Mouse (Mus musculus) liver, embryonic 12.5 days (tissue): ENCODE measurements around the gene Gm16253. TPM values are rescaled to one million over a fixed set of nuclear protein-coding genes. Genes with fewer than 3 reads are reported as not detected.
A peak's percentile ranks its signal among the peaks of the same experiment; 100 is the strongest.

Experiments used
- ATAC-seq: fragments of 200-750 bp; cut with Nextera tagmentation; 2 replicates; pipeline ENCODE4 v1.8.0; 2017; ENCODE audit warnings: moderate number of reproducible peaks, mild to moderate bottlenecking, moderate library complexity
- H3K27ac ChIP-seq: fragments of 300-500 bp; sonication (generic); 2 replicates; pipeline ENCODE4 v1.5.1; 2016; ENCODE audit warnings: mild to moderate bottlenecking
- H3K27me3 ChIP-seq: fragments of 300-500 bp; sonication (generic); replicated peaks from 2 replicates; pipeline ENCODE4 v1.6.1; 2016; ENCODE audit warnings: mild to moderate bottlenecking, moderate library complexity
- H3K36me3 ChIP-seq: fragments of 300-500 bp; sonication (generic); 2 replicates; pipeline ENCODE4 v1.6.1; 2016; ENCODE audit warnings: mild to moderate bottlenecking, moderate library complexity
- H3K4me1 ChIP-seq: fragments of 300-500 bp; sonication (generic); 2 replicates; pipeline ENCODE4 v1.6.1; 2016
- H3K4me2 ChIP-seq: fragments of 300-500 bp; sonication (generic); 2 replicates; pipeline ENCODE4 v1.6.1; 2016; ENCODE audit warnings: mild to moderate bottlenecking, moderate library complexity
- H3K4me3 ChIP-seq: fragments of 300-500 bp; sonication (generic); 2 replicates; pipeline ENCODE4 v1.5.1; 2016; ENCODE audit warnings: mild to moderate bottlenecking, moderate library complexity
- H3K9ac ChIP-seq: fragments of 300-500 bp; sonication (generic); 2 replicates; pipeline ENCODE4 v1.6.1; 2016; ENCODE audit warnings: mild to moderate bottlenecking, moderate library complexity
- H3K9me3 ChIP-seq: fragments of 300-500 bp; sonication (generic); replicated peaks from 2 replicates; pipeline ENCODE4 v1.6.1; 2016; ENCODE audit warnings: mild to moderate bottlenecking, moderate library complexity
- WGBS: fragments of 180-500 bp; shearing (Covaris S2); methylation state at CpG from one replicate; pipeline ENCODE4 v1.1.7; 2016; ENCODE audit not compliant: insufficient replicate concordance; 5-methylcytosine and 5-hydroxymethylcytosine counted together
- polyA plus RNA-seq: library from polyadenylated mRNA; unstranded; fragments of >200 nt; fragmentation: Nextera tagmentation; extraction: Ambion mirVana; gene quantifications from 2 replicates; pipeline ENCODE4 v1.2.1, GENCODE M21; 2016

Gm16253 gene
- polyA plus RNA-seq, 1 experiment from 2014 or later, result 0.24 TPM

GRCm38 (mm10) chr3:96578561-96579238 is 1.9 kb downstream of the Gm16253 start:
- no peak overlapping the region for H3K4me3 ChIP-seq
- WGBS, result 76% methylated on average over 12 of the region's 12 CpGs
- no peak overlapping the region for H3K4me2 ChIP-seq
- no peak overlapping the region for H3K9ac ChIP-seq
- H3K27me3 ChIP-seq, result no peaks in the 10 kb centered on the region
- ATAC-seq, result no peak
- H3K36me3 ChIP-seq, result no peaks in the 10 kb centered on the region
- H3K9me3 ChIP-seq, result no peaks in the 10 kb centered on the region
- no peak overlapping the region for H3K27ac ChIP-seq
- H3K4me1 ChIP-seq, result peaks cover 58% of the 10 kb centered on the region

- no peak overlapping the region for H3K4me3 ChIP-seq
- H3K9me3 ChIP-seq, result no peaks in the 10 kb centered on the region
- H3K9ac ChIP-seq, result no peak overlapping the region
- peaks cover 52% of the 10 kb centered on the region for H3K4me1 ChIP-seq
- H3K27me3 ChIP-seq, result no peaks in the 10 kb centered on the region
- H3K4me2 ChIP-seq, result peak overlapping the region; percentile 65; the same call in 1 of the 2 replicates
- WGBS, result 67% methylated on average over 4 of the region's 4 CpGs
- ATAC-seq, result no peak
- no peak overlapping the region for H3K27ac ChIP-seq
- no peaks in the 10 kb centered on the region for H3K36me3 ChIP-seq
Measured at GRCm38 (mm10) chr3:96579239-96579750, 2.5 kb downstream of the Gm16253 start.

GRCm38 (mm10) chr3:96579885-96580454 is 3.2 kb downstream of the Gm16253 start:
- no peaks in the 10 kb centered on the region for H3K27me3 ChIP-seq
- 5% methylated on average over 16 of the region's 16 CpGs for WGBS
- no peaks in the 10 kb centered on the region for H3K36me3 ChIP-seq
- H3K4me2 ChIP-seq, result peak overlapping the region; percentile 65
- H3K4me1 ChIP-seq, result peaks cover 50% of the 10 kb centered on the region
- H3K4me3 ChIP-seq, result peak overlapping the region; percentile 20; the same call in 1 of the 2 replicates
- H3K9me3 ChIP-seq, result no peaks in the 10 kb centered on the region
- peak; percentile 61 for ATAC-seq
- peak overlapping the region; percentile 12 for H3K27ac ChIP-seq
- H3K9ac ChIP-seq, result 0 out of 2 replicates have a peak overlapping the region, but pooled peaks have one; percentile 54

- no peak for ATAC-seq
- no peaks in the 10 kb centered on the region for H3K36me3 ChIP-seq
- no peak overlapping the region for H3K9ac ChIP-seq
- no peak overlapping the region for H3K4me3 ChIP-seq
- no peaks in the 10 kb centered on the region for H3K9me3 ChIP-seq
- no peaks in the 10 kb centered on the region for H3K27me3 ChIP-seq
- WGBS, result 54% methylated on average over 6 of the region's 6 CpGs
- no peak overlapping the region for H3K27ac ChIP-seq
- H3K4me1 ChIP-seq, result peaks cover 39% of the 10 kb centered on the region
- no peak overlapping the region for H3K4me2 ChIP-seq
Measured at GRCm38 (mm10) chr3:96581141-96581540, 4.4 kb downstream of the Gm16253 start.

- no peak overlapping the region for H3K27ac ChIP-seq
- WGBS, result 76% methylated on average over 16 of the region's 16 CpGs
- no peak for ATAC-seq
- H3K4me3 ChIP-seq, result no peak overlapping the region
- no peaks in the 10 kb centered on the region for H3K9me3 ChIP-seq
- no peaks in the 10 kb centered on the region for H3K27me3 ChIP-seq
- H3K9ac ChIP-seq, result no peak overlapping the region
- H3K36me3 ChIP-seq, result no peaks in the 10 kb centered on the region
- H3K4me2 ChIP-seq, result no peak overlapping the region
- H3K4me1 ChIP-seq, result peaks cover 31% of the 10 kb centered on the region
Measured at GRCm38 (mm10) chr3:96581771-96582515, 5.2 kb downstream of the Gm16253 start.

- H3K9me3 ChIP-seq, result no peaks in the 10 kb centered on the region
- H3K4me2 ChIP-seq, result no peak overlapping the region
- no peak overlapping the region for H3K27ac ChIP-seq
- no peaks in the 10 kb centered on the region for H3K27me3 ChIP-seq
- H3K4me1 ChIP-seq, result peaks cover 25% of the 10 kb centered on the region
- WGBS, result 83% methylated on average over 5 of the region's 5 CpGs
- H3K36me3 ChIP-seq, result no peaks in the 10 kb centered on the region
- no peak overlapping the region for H3K4me3 ChIP-seq
- ATAC-seq, result no peak
- no peak overlapping the region for H3K9ac ChIP-seq
Measured at GRCm38 (mm10) chr3:96583386-96583785, 6.6 kb downstream of the Gm16253 start.

GRCm38 (mm10) chr3:96590657-96591056 is 13.9 kb downstream of the Gm16253 start:
- H3K36me3 ChIP-seq, result 0 out of 2 replicates have a peak, but pooled peaks cover 3% of the 10 kb centered on the region
- WGBS, result 67% methylated on average over 4 of the region's 4 CpGs

GRCm38 (mm10) chr3:96593374-96593773 is 16.6 kb downstream of the Gm16253 start:
- peak overlapping the region; percentile 73 for H3K4me3 ChIP-seq
- ATAC-seq, result 0 out of 2 replicates have a peak, but pooled peaks have one; percentile 19
- H3K27ac ChIP-seq, result peak overlapping the region; percentile 82
- 1% methylated on average over 10 of the region's 10 CpGs for WGBS
- H3K36me3 ChIP-seq, result 0 out of 2 replicates have a peak, but pooled peaks cover 3% of the 10 kb centered on the region
- H3K4me1 ChIP-seq, result peaks cover 41% of the 10 kb centered on the region
- H3K4me2 ChIP-seq, result peak overlapping the region; percentile 89
- peak overlapping the region; percentile 81 for H3K9ac ChIP-seq
- no peaks in the 10 kb centered on the region for H3K9me3 ChIP-seq
- peaks cover 39% of the 10 kb centered on the region for H3K27me3 ChIP-seq

More at GRCm38 (mm10) chr3:96590657-96591056, 13.9 kb downstream of the Gm16253 start:
- no peak for ATAC-seq
- Histone ChIP-seq H3K27me3 (peaks cover 11% of the 10 kb centered on the region), H3K4me3 (no peak overlapping the region), H3K9ac (no peak overlapping the region), H3K9me3 (no peaks in the 10 kb centered on the region), H3K27ac (no peak overlapping the region), H3K4me1 (peaks cover 17% of the 10 kb centered on the region), H3K4me2 (no peak overlapping the region)

- H3K27ac ChIP-seq, result peak within 1 kb of the TSS; percentile 82
- 0 out of 2 replicates have a peak, but pooled peaks cover 3% of the 10 kb centered on the region for H3K36me3 ChIP-seq
- H3K9me3 ChIP-seq, result no peaks in the 10 kb centered on the region
- H3K4me1 ChIP-seq, result peaks cover 42% of the 10 kb centered on the region
- H3K9ac ChIP-seq, result peak within 1 kb of the TSS; percentile 81
- H3K4me3 ChIP-seq, result peak within 1 kb of the TSS; percentile 73
- peak within 1 kb of the TSS; percentile 89 for H3K4me2 ChIP-seq
- H3K27me3 ChIP-seq, result peaks cover 45% of the 10 kb centered on the region
- under 1% methylated on average over 37 of the region's 38 CpGs for WGBS
- ATAC-seq, result peak; percentile 94
Measured at GRCm38 (mm10) chr3:96593790-96594560, 17.2 kb downstream of the Gm16253 start, which contains the start of gene Polr3gl. Polr3gl (minus strand) TSS chr3:96594181.

GRCm38 (mm10) chr3:96594851-96595250 is 18.1 kb downstream of the Gm16253 start:
- ATAC-seq, result no peak
- Histone ChIP-seq H3K9me3 (no peaks in the 10 kb centered on the region), H3K4me1 (peaks cover 42% of the 10 kb centered on the region), H3K4me2 (no peak overlapping the region), H3K27me3 (peaks cover 53% of the 10 kb centered on the region), H3K36me3 (0 out of 2 replicates have a peak, but pooled peaks cover 3% of the 10 kb centered on the region), H3K27ac (no peak overlapping the region), H3K4me3 (no peak overlapping the region), H3K9ac (no peak overlapping the region)
- 76% methylated on average over 5 of the region's 5 CpGs for WGBS

GRCm38 (mm10) chr3:96595661-96596060 is 18.9 kb downstream of the Gm16253 start:
- H3K36me3 ChIP-seq, result no peaks in the 10 kb centered on the region
- H3K4me3 ChIP-seq, result no peak overlapping the region
- H3K9ac ChIP-seq, result no peak overlapping the region
- no peak for ATAC-seq
- H3K27me3 ChIP-seq, result peaks cover 61% of the 10 kb centered on the region
- H3K4me2 ChIP-seq, result no peak overlapping the region; the same call in 1 of the 2 replicates
- no peak overlapping the region for H3K27ac ChIP-seq
- WGBS, result 40% methylated on average over 6 of the region's 6 CpGs
- H3K4me1 ChIP-seq, result peaks cover 46% of the 10 kb centered on the region
- H3K9me3 ChIP-seq, result no peaks in the 10 kb centered on the region
